ENCODE assay signal across 8 mouse cellular contexts in genomic region chr16:63872313-63872712, GRCm38 (mm10). TPM values are rescaled to one million over a fixed set of nuclear protein-coding genes. Genes with fewer than 3 reads are reported as not detected.
A peak's percentile ranks its signal among the peaks of the same experiment; 100 is the strongest.
DNase-seq lines count a peak whose midpoint lies in the region.

No protein-coding gene starts in this region.

- peak; percentile 18 to 63 for DNase-seq in adrenal gland, adult (ENCODE audit: inconsistent age in 2 of 2, low spot score in 1 of 2)
- no peak for DNase-seq in adrenal gland, postnatal 4 days (ENCODE audit: low spot score in 2 of 2)
- DNase-seq in left cerebral cortex, postnatal 14 days (ENCODE audit: low spot score in 2 of 2) = peak; percentile 14 to 34
- DNase-seq in left cerebral cortex, adult 11 months (ENCODE audit: low spot score) = no peak
- DNase-seq in ZHBTc4 (ENCODE audit: low read depth, low spot score) = peak; percentile 73
- peak; percentile 77 for DNase-seq in embryo, embryonic 10.5 days (ENCODE audit: low spot score)
- DNase-seq in lung, postnatal 25 days (ENCODE audit: low spot score) = peak; percentile 5
- DNase-seq in spleen, adult 18-20 months = no peak

- intact Hi-C loops in left cerebral cortex, postnatal 14 days (cut with DNase I) = no loop called here

RNA-seq across cellular contexts. Expression of gene Epha3, which starts 8.3 kb away (rescaled TPM):
- 1 to 10 TPM; 8.8 to 8.9 TPM for total RNA-seq in adrenal gland, postnatal 4 days (2021)
- 10 to 100 TPM; 15.9 to 17.9 TPM for total RNA-seq in left cerebral cortex, postnatal 14 days (2021)

Comparison
In these comparisons a context has a peak if more than half of its experiments do, and no peak if none do; other contexts are left out.
1. DNase-seq: peak in adrenal gland, adult (2 of 2), left cerebral cortex, postnatal 14 days (2 of 2), ZHBTc4 (single experiment), embryo, embryonic 10.5 days (single experiment) and lung, postnatal 25 days (single experiment); none in adrenal gland, postnatal 4 days (0 of 2), left cerebral cortex, adult 11 months (single experiment) and spleen, adult 18-20 months (0 of 2).